Mouse (Mus musculus) CH12.LX (cell line): ENCODE results near the gene Scamp2. TPM values are rescaled to one million over a fixed set of nuclear protein-coding genes. Genes with fewer than 3 reads are reported as not detected.

Source experiments
- DNase-seq: peaks from one replicate; pipeline ENCODE4 v3.0.0-alpha.2; 2013; ENCODE audit errors: extremely low read depth
- H3K27ac ChIP-seq: 2 replicates; pipeline ENCODE4 v1.5.1; 2012; ENCODE audit warnings: low read depth, mild to moderate bottlenecking, control low read depth, moderate library complexity; ENCODE audit not compliant: insufficient read depth
- H3K27me3 ChIP-seq: replicated peaks from 2 replicates; pipeline ENCODE3; 2012; ENCODE audit warnings: inconsistent platforms
- H3K36me3 ChIP-seq, 2 experiments: replicated peaks in 1 of 2; 2 replicates each; pipeline versions ENCODE3 to v1.6.1; 2012; ENCODE audit warnings: inconsistent platforms in 1 of 2, low read length in 1 of 2, mild to moderate bottlenecking in 1 of 2, mixed read lengths in 1 of 2, moderate library complexity in 1 of 2; ENCODE audit not compliant: control insufficient read depth in 1 of 2, insufficient read depth in 1 of 2
- H3K4me1 ChIP-seq, 2 experiments: 2 replicates each; pipeline ENCODE4 v1.6.1; 2012; ENCODE audit warnings: inconsistent platforms in 1 of 2, moderate library complexity in 1 of 2; ENCODE audit not compliant: insufficient read depth in 2 of 2, control insufficient read depth in 1 of 2
- H3K4me2 ChIP-seq: 2 replicates; pipeline ENCODE4 v1.6.1; 2012; ENCODE audit warnings: low read depth, mild to moderate bottlenecking, control low read depth; ENCODE audit not compliant: poor library complexity, insufficient read depth, severe bottlenecking
- H3K4me3 ChIP-seq, 3 experiments: fragments of 150-350 bp in 1 of 3; sonication (generic) in 1 of 3; replicated peaks in 1 of 3; 2 replicates each; pipeline versions ENCODE3 to v1.5.1; 2011 to 2012; ENCODE audit warnings: low read depth in 2 of 3, low read length in 2 of 3, mild to moderate bottlenecking in 2 of 3, moderate library complexity in 2 of 3, control low read depth in 1 of 3, improper control_type of control experiment in 1 of 3, inconsistent platforms in 1 of 3, mixed read lengths in 1 of 3; ENCODE audit not compliant: poor library complexity in 1 of 3
- H3K79me2 ChIP-seq: replicated peaks from 2 replicates; pipeline ENCODE4 v1.6.1; 2012; ENCODE audit warnings: mild to moderate bottlenecking, moderate library complexity; ENCODE audit not compliant: control insufficient read depth, poor library complexity, insufficient read depth, severe bottlenecking; ENCODE audit errors: extremely low read depth
- H3K9ac ChIP-seq: 2 replicates; pipeline ENCODE4 v1.6.1; 2012; ENCODE audit warnings: low read depth, mild to moderate bottlenecking, control low read depth, moderate library complexity; ENCODE audit not compliant: insufficient read depth
- H3K9me3 ChIP-seq: replicated peaks from 2 replicates; pipeline ENCODE3; 2012; ENCODE audit warnings: low read length, inconsistent platforms, mixed read lengths
- BHLHE40 ChIP-seq: IDR thresholded peaks from 2 replicates; pipeline ENCODE4 v1.6.1; 2011; ENCODE audit warnings: mild to moderate bottlenecking, low read depth, low read length, improper control_type of control experiment
- CHD1 ChIP-seq: IDR thresholded peaks from 2 replicates; pipeline ENCODE4 v1.6.1; 2012; ENCODE audit warnings: low read depth, low read length, improper control_type of control experiment, inconsistent platforms
- CHD2 ChIP-seq: IDR thresholded peaks from 2 replicates; pipeline ENCODE4 v1.6.1; 2011; ENCODE audit warnings: low read length, improper control_type of control experiment
- CTCF ChIP-seq, 2 experiments: IDR thresholded peaks in 1 of 2; conservative IDR thresholded peaks in 1 of 2; 2 replicates each; pipeline ENCODE4 v1.5.1; 2011 to 2012; ENCODE audit warnings: low read depth in 2 of 2, low read length in 2 of 2, improper control_type of control experiment in 1 of 2, inconsistent platforms in 1 of 2, mild to moderate bottlenecking in 1 of 2, moderate library complexity in 1 of 2
- E2F4 ChIP-seq: IDR thresholded peaks from 2 replicates; pipeline ENCODE4 v1.6.1; 2011; ENCODE audit warnings: low read depth, low read length, improper control_type of control experiment; ENCODE audit not compliant: insufficient replicate concordance
- HCFC1 ChIP-seq: IDR thresholded peaks from 2 replicates; pipeline ENCODE4 v1.6.1; 2012; ENCODE audit warnings: low read depth, mild to moderate bottlenecking, inconsistent platforms, low read length, improper control_type of control experiment
- JUN ChIP-seq: IDR thresholded peaks from 2 replicates; pipeline ENCODE4 v1.6.1; 2011; ENCODE audit warnings: low read depth, mild to moderate bottlenecking, low read length, improper control_type of control experiment, moderate library complexity; ENCODE audit not compliant: insufficient read depth
- KAT2A ChIP-seq: IDR thresholded peaks from 2 replicates; pipeline ENCODE4 v1.6.1; 2012; ENCODE audit warnings: low read length, improper control_type of control experiment, inconsistent platforms; ENCODE audit not compliant: insufficient replicate concordance
- MEF2A ChIP-seq: IDR thresholded peaks from 2 replicates; pipeline ENCODE4 v1.6.1; 2014; ENCODE audit warnings: low read depth, mild to moderate bottlenecking, inconsistent platforms, low read length, improper control_type of control experiment, borderline replicate concordance
- MXI1 ChIP-seq: IDR thresholded peaks from 2 replicates; pipeline ENCODE4 v1.6.1; 2011; ENCODE audit warnings: mild to moderate bottlenecking, low read depth, low read length, improper control_type of control experiment
- NELFE ChIP-seq: IDR thresholded peaks from 2 replicates; pipeline ENCODE4 v1.6.1; 2011; ENCODE audit warnings: low read depth, low read length, improper control_type of control experiment
- NRF1 ChIP-seq: IDR thresholded peaks from 2 replicates; pipeline ENCODE4 v1.6.1; 2014; ENCODE audit warnings: low read depth, mild to moderate bottlenecking, inconsistent platforms, low read length, improper control_type of control experiment, moderate library complexity
- PAX5 ChIP-seq: IDR thresholded peaks from 2 replicates; pipeline ENCODE4 v1.6.1; 2012; ENCODE audit warnings: low read length, inconsistent platforms, mixed read lengths
- POLR2AphosphoS2 ChIP-seq: IDR thresholded peaks from 2 replicates; pipeline ENCODE4 v1.6.1; 2011; ENCODE audit warnings: low read depth, low read length, improper control_type of control experiment
- RAD21 ChIP-seq: IDR thresholded peaks from 2 replicates; pipeline ENCODE4 v1.6.1; 2011; ENCODE audit warnings: low read depth, mild to moderate bottlenecking, low read length, improper control_type of control experiment, moderate library complexity
- RCOR1 ChIP-seq: conservative IDR thresholded peaks from 2 replicates; pipeline ENCODE4 v1.6.1; 2012; ENCODE audit warnings: low read depth, mild to moderate bottlenecking, inconsistent platforms, low read length, improper control_type of control experiment
- SIN3A ChIP-seq: IDR thresholded peaks from 2 replicates; pipeline ENCODE4 v1.6.1; 2012; ENCODE audit warnings: low read length, improper control_type of control experiment, inconsistent platforms
- TCF12 ChIP-seq: IDR thresholded peaks from 2 replicates; pipeline ENCODE4 v1.6.1; 2014; ENCODE audit warnings: low read depth, mild to moderate bottlenecking, inconsistent platforms, low read length, improper control_type of control experiment
- UBTF ChIP-seq: IDR thresholded peaks from 2 replicates; pipeline ENCODE4 v1.6.1; 2012; ENCODE audit warnings: low read depth, mild to moderate bottlenecking, inconsistent platforms, low read length, improper control_type of control experiment, moderate library complexity
- ZNF384 ChIP-seq: IDR thresholded peaks from 2 replicates; pipeline ENCODE4 v1.6.1; 2012; ENCODE audit warnings: low read depth, low read length, improper control_type of control experiment, inconsistent platforms
- dilution Hi-C: fragments of 300-500 bp; cut with MboI; formaldehyde crosslinking; loops from 2 replicates; pipeline ENCODE4 v1.14.3; 2020; ENCODE audit warnings: low sequenced_read_pairs; ENCODE audit not compliant: extremely low pct_unique_long_range_greater_than_20kb, extremely low pct_ligation_motif_present
- in situ Hi-C: fragments of 300-500 bp; cut with MboI; formaldehyde crosslinking; loops from 3 replicates; pipeline ENCODE4 v1.14.3; 2019; ENCODE audit warnings: low sequenced_read_pairs, low pct_ligation_motif_present, low pct_unique_long_range_greater_than_20kb, mixed read lengths
- polyA plus RNA-seq: library from polyadenylated mRNA; unstranded; fragments of >175 nt; gene quantifications from 2 replicates; pipeline ENCODE4 v1.2.1, GENCODE M21; 2012; ENCODE audit warnings: low read depth; ENCODE audit not compliant: insufficient read length
- total RNA-seq, 2 experiments: library from RNA; depleted of rRNA; stranded (reverse); fragments of 300-350 nt in 1 of 2; fragments of >200 nt in 1 of 2; gene quantifications; 2 replicates each; pipeline ENCODE4 v1.2.3; 2012 to 2014

Gene Scamp2
- total and polyA plus RNA-seq, 3 experiments = 46.4 to 91.6 (median 52.2) TPM

DNA sequence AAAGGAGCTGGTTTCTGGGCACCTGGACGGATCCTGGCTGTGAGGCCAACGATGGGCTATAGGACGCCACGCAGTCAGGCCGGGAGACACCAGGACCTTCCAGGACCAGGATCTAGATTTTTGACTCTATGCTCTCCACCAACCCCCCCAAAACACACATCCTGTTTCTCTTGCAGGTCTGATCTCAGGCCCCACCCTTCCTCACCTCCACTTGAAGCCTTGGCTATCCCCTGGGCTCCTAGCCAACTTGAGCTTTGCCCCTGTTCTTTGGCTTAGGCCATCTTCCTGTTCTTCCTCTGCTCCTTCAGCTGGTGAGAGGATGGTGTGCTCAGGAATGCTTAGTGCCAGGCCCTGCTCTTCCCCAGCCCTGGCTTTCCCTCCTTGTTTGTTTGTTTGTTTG lies 59.9 kb downstream of the Scamp2 start, which contains the start of gene Lman1l:
TSS of gene Lman1l (minus strand) at position 101 of the 400 bp plus-strand sequence.
- Histone ChIP-seq H3K79me2 (no peaks in the 10 kb centered on the region), H3K4me2 (no peak within 1 kb of the TSS), H3K4me1 (peaks cover 0 to 6% of the 10 kb centered on the region in 2 experiments; a peak in 2 of 4 replicates), H3K36me3 (peaks cover 13 to 24% of the 10 kb centered on the region in 2 experiments), H3K9me3 (no peaks in the 10 kb centered on the region), H3K27ac (no peak within 1 kb of the TSS), H3K9ac (no peak within 1 kb of the TSS), H3K27me3 (no peaks in the 10 kb centered on the region), H3K4me3 (no peak within 1 kb of the TSS)
- TF ChIP-seq HCFC1 (no peak), SIN3A (no peak), RAD21 (no peak), UBTF (no peak), JUN (no peak), ZNF384 (no peak), CHD2 (no peak)
- in situ Hi-C loops = no loop called here
- dilution Hi-C loops = no loop called here
- DNase-seq = no peak

DNA sequence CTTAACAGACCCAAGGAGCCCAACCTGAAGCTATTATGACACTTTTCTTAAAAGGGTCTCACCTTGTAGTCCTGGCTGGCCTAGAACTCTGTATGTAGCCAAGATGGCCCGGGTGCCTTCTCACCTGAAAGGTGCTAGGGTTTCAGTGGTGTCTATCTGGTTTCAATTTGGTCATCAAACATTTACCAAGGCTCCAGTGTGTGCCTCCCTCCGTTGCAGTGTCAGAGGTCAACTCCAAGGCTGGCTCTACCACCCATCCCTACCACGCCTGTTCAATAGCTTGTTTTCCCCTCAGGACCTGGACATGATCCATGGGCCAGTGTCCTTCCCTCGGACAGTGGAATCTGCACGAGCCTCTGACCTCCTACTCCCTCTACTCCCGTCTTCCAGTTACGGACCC lies 63.6 kb downstream of the Scamp2 start:
- no peak overlapping the region for H3K4me3 ChIP-seq
- H3K36me3 ChIP-seq = peaks cover 48 to 60% of the 10 kb centered on the region in 2 experiments
- dilution Hi-C loops = no loop called here
- in situ Hi-C loops = no loop called here
- no peak for TF ChIP-seq TCF12
- peak; percentile 24; the same call in 1 of the 2 replicates for TF ChIP-seq POLR2AphosphoS2
- no peaks in the 10 kb centered on the region for H3K9me3 ChIP-seq
- no peak overlapping the region for H3K4me2 ChIP-seq
- no peak for DNase-seq
- no peaks in the 10 kb centered on the region for H3K79me2 ChIP-seq
- H3K4me1 ChIP-seq = peaks cover 5 to 17% of the 10 kb centered on the region in 2 experiments
- no peak overlapping the region for H3K9ac ChIP-seq
- no peak overlapping the region for H3K27ac ChIP-seq
- H3K27me3 ChIP-seq = no peaks in the 10 kb centered on the region

DNA sequence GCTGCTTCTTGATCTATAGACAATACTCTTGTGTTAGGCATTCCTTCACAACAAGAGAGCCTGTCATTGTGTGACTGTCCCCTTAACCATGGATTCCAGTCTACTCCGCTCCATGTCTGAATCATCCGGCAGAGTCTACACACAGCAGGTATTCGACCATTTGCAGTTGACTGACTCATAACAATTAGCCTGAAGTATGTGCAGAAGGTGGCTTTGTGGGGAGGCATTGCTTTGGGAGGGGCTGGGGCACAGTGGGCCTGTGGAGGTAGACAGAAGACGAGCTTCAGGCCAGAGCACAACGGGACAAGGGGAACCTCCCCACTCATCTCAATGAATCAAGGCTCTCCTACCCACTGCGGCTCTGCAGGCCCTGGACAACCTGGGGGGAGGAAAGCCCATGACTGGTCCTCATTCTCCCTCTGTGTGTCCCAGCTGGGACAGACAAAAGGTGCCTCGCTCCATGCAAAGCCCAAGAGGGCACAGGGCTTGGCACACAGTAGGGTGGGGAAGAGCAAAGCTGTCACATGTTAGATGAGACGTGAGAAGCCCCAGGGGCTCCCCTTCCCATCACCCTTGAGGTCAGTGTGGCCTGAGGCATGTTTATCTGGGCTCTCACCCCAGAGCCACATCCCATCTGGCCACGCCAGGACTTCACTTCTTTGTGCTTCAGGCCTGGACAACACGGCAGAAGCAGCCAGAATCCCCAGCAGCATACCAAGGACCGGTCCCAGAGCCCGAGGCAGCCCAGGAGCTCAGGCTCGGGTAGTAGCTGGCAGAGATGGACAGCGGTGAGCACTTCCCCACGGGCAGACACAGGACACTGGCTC lies 65.1 kb downstream of the Scamp2 start:
- dilution Hi-C loops = no loop called here
- Histone ChIP-seq H3K27ac (no peak overlapping the region), H3K4me2 (no peak overlapping the region), H3K9me3 (no peaks in the 10 kb centered on the region), H3K9ac (no peak overlapping the region), H3K79me2 (no peaks in the 10 kb centered on the region), H3K36me3 (peaks cover 64 to 76% of the 10 kb centered on the region in 2 experiments), H3K4me1 (peaks cover 9 to 33% of the 10 kb centered on the region in 2 experiments), H3K4me3 (no peak overlapping the region), H3K27me3 (no peaks in the 10 kb centered on the region)
- TF ChIP-seq RCOR1 = no peak
- no peak for TF ChIP-seq MXI1
- no peak for TF ChIP-seq JUN
- TF ChIP-seq SIN3A = no peak
- TF ChIP-seq MEF2A = no peak
- no peak for TF ChIP-seq ZNF384
- TF ChIP-seq PAX5 = no peak
- no peak for TF ChIP-seq CHD1
- no peak for TF ChIP-seq BHLHE40
- no peak for TF ChIP-seq RAD21
- no peak for TF ChIP-seq NELFE
- TF ChIP-seq KAT2A = no peak
- TF ChIP-seq CTCF (conservative IDR thresholded peaks at IDR 0.05 in 1 of 2, IDR thresholded peaks at IDR 0.05 in 1 of 2; ENCODE audit: low read depth in 2 of 2, low read length in 2 of 2) = no peak
- TF ChIP-seq POLR2AphosphoS2 = no peak
- no peak for TF ChIP-seq NRF1
- TF ChIP-seq E2F4 = no peak
- in situ Hi-C loops = no loop called here
- no peak for DNase-seq
